Mouse (Mus musculus): ENCODE results near the gene Grin2b.

GRCm38 (mm10) chr6:136025801-136026200 is 147.5 kb downstream of the Grin2b start:
- TF ChIP-seq POLR2A (IDR thresholded peaks at IDR 0.05; ENCODE audit: low read depth, low read length) = no peak
- no peak for TF ChIP-seq CTCF (IDR thresholded peaks at IDR 0.05; ENCODE audit: borderline replicate concordance, insufficient read depth, low read length)
